Mouse (Mus musculus) hindlimb bud, embryonic 11.5 days (tissue): ENCODE data around the gene Tmem131.
A peak's percentile ranks its signal among the peaks of the same experiment; 100 is the strongest.

ENCODE experiments used
- DNase-seq: peaks from one replicate; pipeline ENCODE4 v3.0.0-alpha.2; 2012; ENCODE audit warnings: low read depth, low spot score; ENCODE audit errors: extremely low spot score

Tmem131 gene

DNA sequence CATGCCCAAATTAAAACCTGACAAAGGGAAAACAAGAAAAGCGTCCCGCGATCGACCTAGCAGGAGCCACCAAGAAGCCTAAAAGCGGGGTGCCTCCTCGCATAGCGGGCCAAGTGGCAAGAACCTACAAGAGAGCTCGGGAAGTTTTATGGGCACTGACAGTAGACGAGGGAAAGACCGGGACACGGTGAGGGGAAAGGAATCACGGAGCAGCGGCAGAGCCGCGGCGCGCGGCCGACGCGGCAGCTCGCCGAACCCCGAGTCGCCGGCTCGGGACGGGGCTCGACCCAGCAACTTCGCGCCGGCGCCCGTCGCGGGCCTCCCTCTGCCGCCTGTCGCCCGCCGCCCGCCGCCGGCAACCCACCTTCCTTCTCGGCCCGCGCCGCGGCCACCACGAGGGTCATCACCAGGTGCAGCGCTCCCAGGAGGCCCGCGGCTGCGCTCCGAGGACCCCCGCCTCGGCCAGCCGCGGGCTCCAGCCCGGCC is 4.6 kb downstream of the Tmem131 start:
- peak; percentile 30 for DNase-seq

DNA sequence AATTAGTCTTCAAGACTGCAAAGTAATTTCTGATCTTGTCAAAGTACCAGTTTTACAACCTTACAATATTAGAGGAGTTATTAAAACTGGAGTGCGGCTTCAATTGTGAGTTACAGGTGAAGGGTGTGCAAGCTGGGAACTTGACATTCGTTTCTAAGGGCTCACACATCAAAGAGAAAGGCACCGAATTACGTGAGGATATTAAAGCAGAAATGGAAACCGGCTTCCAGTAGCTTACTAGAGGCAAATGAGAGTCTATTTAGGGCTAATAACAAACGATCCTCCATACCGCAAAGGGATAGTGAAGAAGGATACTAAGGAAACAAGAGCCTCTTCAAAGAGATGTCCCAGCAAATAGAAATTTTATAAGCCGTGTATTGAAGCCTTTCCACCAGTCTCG is 5.1 kb downstream of the Tmem131 start:
- no peak for DNase-seq

- peak; percentile 44 for DNase-seq
Measured at GRCm38 (mm10) chr1:36937648-36938047, 5.8 kb downstream of the Tmem131 start.

GRCm38 (mm10) chr1:36937015-36937414 is 6.5 kb downstream of the Tmem131 start:
- no peak for DNase-seq

GRCm38 (mm10) chr1:36936567-36936966 is 6.9 kb downstream of the Tmem131 start:
- DNase-seq: no peak

GRCm38 (mm10) chr1:36934778-36935177 is 8.7 kb downstream of the Tmem131 start:
- DNase-seq: no peak

GRCm38 (mm10) chr1:36933965-36934585 is 9.4 kb downstream of the Tmem131 start:
- no peak for DNase-seq

GRCm38 (mm10) chr1:36932231-36932630 is 11.2 kb downstream of the Tmem131 start:
- no peak for DNase-seq

GRCm38 (mm10) chr1:36930911-36931310 is 12.6 kb downstream of the Tmem131 start:
- no peak for DNase-seq

DNA sequence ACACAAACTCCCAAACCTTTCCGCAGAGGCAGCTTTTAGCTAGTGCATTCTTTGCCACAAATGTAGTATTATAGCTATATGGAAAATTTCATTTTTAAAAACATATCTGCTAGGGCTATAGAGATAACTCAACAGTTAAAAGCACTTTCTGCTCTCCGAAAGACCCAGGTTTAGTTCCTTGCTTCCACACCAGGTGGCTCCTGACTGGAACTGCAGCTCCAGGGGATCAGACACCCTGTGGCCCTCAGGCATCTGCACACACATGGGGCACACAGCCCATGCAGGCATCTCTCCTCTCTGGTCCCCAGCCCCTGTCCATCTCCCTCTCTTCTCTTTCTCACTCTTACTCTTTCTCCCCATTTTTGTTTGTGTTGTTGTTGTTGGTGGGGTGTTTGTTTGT is 13.5 kb downstream of the Tmem131 start:
- DNase-seq: no peak

DNA sequence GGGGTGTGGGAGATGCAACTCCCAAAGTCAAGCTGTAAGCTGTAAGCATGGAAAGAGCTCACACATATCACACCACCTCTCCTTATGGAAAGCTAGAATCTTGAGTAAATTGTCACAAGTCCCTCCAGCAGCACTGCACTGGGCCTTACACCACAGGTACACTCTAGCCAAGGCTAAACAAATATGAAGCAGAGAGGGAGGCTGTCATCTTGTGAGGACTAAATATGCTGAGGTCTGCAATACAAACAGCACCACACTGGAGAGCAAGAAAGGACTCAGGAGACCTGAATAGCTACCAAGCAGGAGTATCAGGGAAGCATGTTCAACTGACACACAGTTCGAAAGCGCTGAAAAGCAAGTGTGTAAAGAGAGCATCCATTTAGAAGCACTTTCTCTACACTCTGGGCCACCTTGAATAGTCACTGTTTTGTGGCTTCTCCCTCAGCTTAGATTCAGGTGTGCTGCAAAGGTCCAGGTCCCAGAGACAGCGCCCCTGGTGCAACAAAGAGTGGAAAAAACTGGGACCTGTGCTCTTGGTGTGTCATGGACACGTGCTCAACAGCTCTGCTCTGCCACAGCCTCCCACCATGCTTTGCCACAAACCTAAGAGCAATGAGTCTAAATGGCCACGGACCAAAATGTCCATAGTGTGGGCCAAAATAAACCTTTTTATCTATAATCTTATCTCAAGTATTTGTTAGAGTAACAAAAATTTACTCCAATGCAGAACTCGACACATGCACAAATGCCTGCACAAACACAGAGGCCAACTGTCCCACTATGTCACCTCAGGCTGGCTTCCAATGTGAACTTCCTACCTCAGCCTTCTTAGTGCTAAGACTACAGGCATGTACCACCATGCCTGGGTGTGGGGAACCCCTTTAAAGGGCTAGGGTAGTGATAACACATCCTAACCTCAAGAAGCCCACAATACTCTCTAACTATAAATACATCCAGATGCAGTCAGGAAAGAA is 14.8 kb downstream of the Tmem131 start:
- DNase-seq: no peak

GRCm38 (mm10) chr1:36927569-36927968 is 15.9 kb downstream of the Tmem131 start:
- DNase-seq: no peak

GRCm38 (mm10) chr1:36926738-36927137 is 16.7 kb downstream of the Tmem131 start:
- no peak for DNase-seq

GRCm38 (mm10) chr1:36926246-36926645 is 17.2 kb downstream of the Tmem131 start:
- no peak for DNase-seq

DNA sequence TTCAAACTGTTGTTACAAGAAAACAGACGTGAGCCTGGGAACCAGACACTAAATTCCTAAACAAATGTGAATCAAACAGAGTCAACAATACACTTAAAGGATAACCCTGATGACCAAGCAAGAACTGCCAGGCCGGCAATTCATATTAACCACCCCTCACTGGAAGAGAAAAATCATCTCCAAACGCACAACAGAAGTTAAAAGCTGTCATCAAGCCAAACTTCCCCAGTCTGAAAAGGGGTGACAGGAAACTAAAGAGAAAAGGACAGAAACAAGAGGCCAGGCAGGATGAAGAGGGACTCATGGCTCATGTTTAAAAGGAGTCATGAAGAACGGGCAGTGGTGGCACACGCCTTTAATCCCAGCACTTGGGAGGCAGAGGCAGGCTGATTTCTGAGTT is 17.7 kb downstream of the Tmem131 start:
- no peak for DNase-seq

GRCm38 (mm10) chr1:36924853-36925252 is 18.6 kb downstream of the Tmem131 start:
- no peak for DNase-seq

GRCm38 (mm10) chr1:36923911-36924310 is 19.6 kb downstream of the Tmem131 start:
- no peak for DNase-seq

DNA sequence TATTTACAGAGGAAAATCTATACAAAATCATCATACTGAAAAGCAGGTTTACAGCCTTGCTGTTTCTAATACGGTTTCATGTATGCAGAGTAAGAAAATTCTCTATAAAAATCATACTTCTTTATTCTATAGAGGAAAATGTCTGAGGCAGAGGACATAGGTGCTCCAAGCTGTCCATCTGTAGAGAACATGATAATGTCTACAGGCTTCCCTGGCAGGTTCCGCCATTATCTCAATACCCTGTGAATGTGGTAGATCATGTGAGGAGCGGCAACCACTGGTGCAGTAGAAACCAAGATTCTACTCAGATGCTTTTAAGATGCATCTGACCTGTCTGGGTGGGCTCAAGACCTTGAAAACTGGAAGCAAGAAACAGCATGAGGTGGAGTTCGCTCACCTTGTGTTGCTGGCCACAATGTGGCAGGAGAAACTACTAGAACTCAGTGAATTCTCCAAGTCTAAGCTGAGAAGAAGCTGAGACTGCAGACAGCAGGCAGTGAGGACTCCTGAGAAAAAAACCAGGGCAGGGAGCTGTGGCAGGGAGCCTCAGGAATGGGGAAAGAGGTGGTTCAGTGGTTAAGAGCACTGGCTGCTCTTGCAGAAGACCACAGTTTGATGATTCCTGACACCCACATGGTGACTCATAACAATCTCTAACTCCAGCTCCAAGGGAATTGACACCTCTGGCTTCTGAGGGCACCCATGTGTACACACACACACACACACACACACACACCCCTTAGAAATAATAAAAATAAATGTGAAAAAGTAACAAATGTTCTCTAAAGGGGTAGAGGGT is 20.6 kb downstream of the Tmem131 start:
- DNase-seq: no peak

- DNase-seq: no peak
Measured at GRCm38 (mm10) chr1:36921614-36922393, 21.7 kb downstream of the Tmem131 start.

DNA sequence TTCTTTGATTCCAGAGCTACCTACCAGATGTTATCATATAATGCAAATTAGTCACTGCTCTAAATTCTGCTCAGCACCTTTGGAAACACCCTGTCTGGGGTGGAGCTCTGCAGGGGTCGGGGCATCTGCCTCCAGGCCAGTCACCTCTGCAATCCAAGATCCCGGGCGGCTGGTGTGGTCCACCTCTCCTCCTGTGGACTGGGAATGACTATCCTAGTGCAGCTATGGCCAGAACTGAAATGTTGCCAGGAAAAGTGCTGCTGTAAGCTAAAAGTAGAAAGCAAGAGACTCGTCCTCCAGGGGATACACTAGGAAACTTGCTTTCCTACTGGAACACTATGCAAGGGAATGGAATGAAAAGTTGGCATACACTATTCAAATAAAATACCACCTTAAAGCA is 22.7 kb downstream of the Tmem131 start:
- no peak for DNase-seq
